In the genomic region with DNA sequence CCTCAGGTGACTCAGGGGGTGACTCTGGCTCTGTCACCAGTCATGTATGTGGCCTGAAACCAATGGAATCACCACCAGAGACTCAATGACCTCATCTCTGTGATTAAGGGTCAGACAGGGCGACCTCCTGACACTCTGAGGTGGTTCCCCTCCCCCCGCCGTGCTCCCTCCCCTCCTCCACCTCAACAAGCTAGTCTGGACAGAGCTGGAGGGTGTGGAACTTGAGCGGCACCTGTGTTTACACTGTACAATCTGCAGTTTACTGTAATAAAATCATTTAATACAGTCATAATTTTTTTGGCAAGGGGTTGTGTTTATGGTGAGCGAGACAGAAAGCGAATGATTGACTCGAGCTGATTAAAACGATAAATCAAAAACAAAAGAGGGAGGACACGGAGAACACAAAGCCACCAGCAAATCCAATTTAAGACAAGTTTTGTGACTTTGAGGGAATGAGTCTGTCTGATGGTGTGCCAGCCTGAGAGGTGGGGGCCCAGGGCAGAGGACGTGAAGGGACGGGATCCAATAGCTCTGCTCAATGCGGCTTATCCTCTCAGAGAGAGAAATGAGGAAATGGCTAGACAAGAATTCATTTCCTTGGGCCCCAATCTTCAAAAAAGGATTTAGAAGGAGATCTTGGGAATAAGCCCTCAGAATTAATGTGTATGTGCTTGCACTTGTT, we compare ENCODE assay signal across 16 mouse cellular contexts.
DNase-seq lines count a peak whose midpoint lies in the region; ATAC-seq and TF ChIP-seq lines count a peak whose summit lies in the region.
"Had no signal": no experiment of that assay in that cellular context is flagged by ENCODE, and none has a peak within 500 bp of the region (broad histone marks: within the 10 kb centered on the region; RNA-seq: fewer than 3 reads in every experiment).

No protein-coding gene starts in this region.

- no peak for DNase-seq in lung, embryonic 14.5 days
- no peak for DNase-seq in lung, adult 18-20 months
- no peak for DNase-seq in embryonic facial prominence, embryonic 10.5 days (ENCODE audit: low spot score)
- no peak for DNase-seq in intestine, embryonic 14.5 days (ENCODE audit: low spot score)
- no peak for DNase-seq in testis, postnatal 10 days (ENCODE audit: low spot score)
- DNase-seq in layer of hippocampus, adult 8-10 months (ENCODE audit: low spot score in 2 of 2) = no peak
- DNase-seq: B cell, adult 2 months; cerebellum, adult 8-10 months; kidney, adult 9 months; lung, postnatal 14 days; retina, postnatal 1 day; thymus, adult 18-20 months had no signal

- H3K4me2 ChIP-seq in lung, embryonic 14.5 days = no peak overlapping the region
- no peak overlapping the region for H3K4me2 ChIP-seq in intestine, embryonic 14.5 days (ENCODE audit: low read length)
- no peak overlapping the region for H3K4me2 ChIP-seq in stomach, embryonic 15.5 days

- TF ChIP-seq CTCF in lung, embryonic 14.5 days (IDR thresholded peaks at IDR 0.05; ENCODE audit: low read depth) = no peak

- ATAC-seq in lung, embryonic 14.5 days (ENCODE audit: insufficient read depth) = peak; percentile 54
- ATAC-seq in intestine, embryonic 14.5 days (replicated peaks; ENCODE audit: low FRiP score, low TSS enrichment, low read depth) = peak; percentile 70
- ATAC-seq in stomach, embryonic 15.5 days (ENCODE audit: insufficient read depth, low FRiP score, low read depth) = peak; percentile 72

- no peaks in the 10 kb centered on the region for H3K27me3 ChIP-seq in lung, embryonic 14.5 days (ENCODE audit: insufficient read depth, low read length)
- no peaks in the 10 kb centered on the region for H3K27me3 ChIP-seq in embryonic facial prominence, embryonic 10.5 days (replicated peaks; ENCODE audit: low read depth, poor library complexity, severe bottlenecking)
- H3K27me3 ChIP-seq in intestine, embryonic 14.5 days (replicated peaks; ENCODE audit: control insufficient read depth, insufficient read depth, low read length) = no peaks in the 10 kb centered on the region
- H3K27me3 ChIP-seq in stomach, embryonic 15.5 days (replicated peaks) = 0 out of 2 replicates have a peak, but pooled peaks cover 4% of the 10 kb centered on the region
- H3K27me3 ChIP-seq: megakaryocyte, embryonic 14.5 days had no signal

- H3K27ac ChIP-seq in lung, embryonic 14.5 days (ENCODE audit: low read depth) = no peak overlapping the region; the same call in 1 of the 2 replicates
- 0 out of 2 replicates have a peak overlapping the region, but pooled peaks have one; percentile 24 for H3K27ac ChIP-seq in embryonic facial prominence, embryonic 10.5 days (replicated peaks)
- no peak overlapping the region; the same call in 1 of the 2 replicates for H3K27ac ChIP-seq in intestine, embryonic 14.5 days (ENCODE audit: low read depth)
- H3K27ac ChIP-seq in stomach, embryonic 15.5 days = no peak overlapping the region
- H3K27ac ChIP-seq: forebrain, embryonic 10.5 days had no signal

- no peak overlapping the region for H3K9ac ChIP-seq in lung, embryonic 14.5 days
- H3K9ac ChIP-seq in intestine, embryonic 14.5 days (ENCODE audit: low read length) = no peak overlapping the region
- no peak overlapping the region for H3K9ac ChIP-seq in stomach, embryonic 15.5 days

- no peak overlapping the region for H3K4me3 ChIP-seq in lung, embryonic 14.5 days (ENCODE audit: low read depth, low read length)
- H3K4me3 ChIP-seq in embryonic facial prominence, embryonic 10.5 days = no peak overlapping the region
- H3K4me3 ChIP-seq in intestine, embryonic 14.5 days (ENCODE audit: low read depth, low read length) = no peak overlapping the region
- H3K4me3 ChIP-seq in stomach, embryonic 15.5 days (replicated peaks) = no peak overlapping the region
- H3K4me3 ChIP-seq: forebrain, embryonic 10.5 days; heart, embryonic 10.5 days; megakaryocyte, embryonic 14.5 days had no signal

- H3K36me3 ChIP-seq in lung, embryonic 14.5 days (ENCODE audit: insufficient read depth) = no peaks in the 10 kb centered on the region
- H3K36me3 ChIP-seq in embryonic facial prominence, embryonic 10.5 days (replicated peaks) = no peaks in the 10 kb centered on the region
- H3K36me3 ChIP-seq in intestine, embryonic 14.5 days (ENCODE audit: control insufficient read depth, insufficient read depth, low read length) = no peaks in the 10 kb centered on the region
- no peaks in the 10 kb centered on the region for H3K36me3 ChIP-seq in stomach, embryonic 15.5 days
- H3K36me3 ChIP-seq: forebrain, embryonic 10.5 days; heart, embryonic 10.5 days had no signal

- peaks cover 1% of the 10 kb centered on the region; the same call in 1 of the 2 replicates for H3K4me1 ChIP-seq in lung, embryonic 14.5 days (ENCODE audit: insufficient read depth)
- peaks cover 45% of the 10 kb centered on the region for H3K4me1 ChIP-seq in embryonic facial prominence, embryonic 10.5 days
- H3K4me1 ChIP-seq in intestine, embryonic 14.5 days (replicated peaks; ENCODE audit: control insufficient read depth, insufficient read depth, low read length) = peaks cover 16% of the 10 kb centered on the region
- peaks cover 8% of the 10 kb centered on the region; the same call in 1 of the 2 replicates for H3K4me1 ChIP-seq in stomach, embryonic 15.5 days
- H3K4me1 ChIP-seq: megakaryocyte, embryonic 14.5 days had no signal

- 47% methylated on average over 12 of the region's 12 CpGs for WGBS in lung, embryonic 14.5 days
- 79% methylated on average over 12 of the region's 12 CpGs for WGBS in embryonic facial prominence, embryonic 10.5 days
- WGBS in intestine, embryonic 14.5 days = 62% methylated on average over 12 of the region's 12 CpGs
- WGBS in stomach, embryonic 15.5 days = 35% methylated on average over 12 of the region's 12 CpGs

- H3K9me3 ChIP-seq in lung, embryonic 14.5 days (ENCODE audit: low read depth, low read length) = no peaks in the 10 kb centered on the region
- no peaks in the 10 kb centered on the region for H3K9me3 ChIP-seq in embryonic facial prominence, embryonic 10.5 days
- no peaks in the 10 kb centered on the region for H3K9me3 ChIP-seq in intestine, embryonic 14.5 days (ENCODE audit: control insufficient read depth, low read length)
- no peaks in the 10 kb centered on the region for H3K9me3 ChIP-seq in stomach, embryonic 15.5 days
- H3K9me3 ChIP-seq: forebrain, embryonic 10.5 days; heart, embryonic 10.5 days; megakaryocyte, embryonic 14.5 days had no signal
